Mouse (Mus musculus): ENCODE measurements around the gene Ficd.

DNA sequence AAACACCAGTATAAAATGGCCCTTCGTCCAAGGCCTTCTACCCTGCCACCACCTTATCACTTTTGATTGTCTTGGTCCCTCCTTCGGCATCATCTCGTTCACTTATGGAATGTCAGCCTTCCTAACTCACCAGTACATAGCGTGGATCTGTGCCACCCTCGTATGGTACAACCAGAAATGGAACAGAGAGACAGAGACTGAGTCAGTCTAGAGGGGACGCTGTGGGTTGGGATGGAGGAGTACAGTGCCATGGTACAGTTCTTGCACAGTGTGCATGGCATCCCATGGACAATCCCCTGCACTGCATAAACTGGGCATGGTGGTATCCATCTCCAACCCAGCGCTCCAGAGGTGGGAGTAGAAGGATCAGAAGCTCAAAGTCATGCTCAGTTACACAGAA is 6.9 kb upstream of the Ficd start:
- TF ChIP-seq CTCF (IDR thresholded peaks at IDR 0.05; ENCODE audit: control insufficient read depth, insufficient read depth, low read length) (no peak), POLR2A (IDR thresholded peaks at IDR 0.05; ENCODE audit: borderline replicate concordance, control insufficient read depth, low read depth, low read length) (no peak)
